Mouse (Mus musculus) kidney, postnatal 10 days (tissue): ENCODE measurements around the gene Rsph1.

Experiments used
- DNase-seq: peaks from one replicate; pipeline ENCODE4 v3.0.0; 2021; ENCODE audit warnings: mixed read lengths

The Rsph1 gene

DNA sequence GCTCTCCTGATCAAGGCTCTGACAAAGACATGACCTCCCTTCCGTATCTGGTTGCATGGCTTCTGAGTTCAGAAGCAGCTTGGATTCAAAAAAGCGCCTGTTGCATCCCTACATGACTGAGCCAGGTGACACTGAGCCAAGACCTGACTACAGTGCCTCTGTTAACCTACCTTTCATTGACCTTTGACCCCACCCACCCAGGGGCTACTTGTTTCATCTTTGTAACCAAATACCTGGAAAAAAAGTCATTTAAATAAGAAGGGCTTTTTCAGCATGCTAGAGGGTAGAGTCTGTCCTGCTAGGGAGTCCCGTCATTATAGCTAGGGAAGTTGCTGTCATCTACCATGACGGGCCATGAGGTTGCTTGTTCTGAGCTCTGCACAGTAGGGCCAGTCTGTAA lies 26.2 kb upstream of the Rsph1 start:
- no peak for DNase-seq

- no peak for DNase-seq
Observed at GRCm38 (mm10) chr17:31300736-31301135, 23.6 kb upstream of the Rsph1 start.

DNA sequence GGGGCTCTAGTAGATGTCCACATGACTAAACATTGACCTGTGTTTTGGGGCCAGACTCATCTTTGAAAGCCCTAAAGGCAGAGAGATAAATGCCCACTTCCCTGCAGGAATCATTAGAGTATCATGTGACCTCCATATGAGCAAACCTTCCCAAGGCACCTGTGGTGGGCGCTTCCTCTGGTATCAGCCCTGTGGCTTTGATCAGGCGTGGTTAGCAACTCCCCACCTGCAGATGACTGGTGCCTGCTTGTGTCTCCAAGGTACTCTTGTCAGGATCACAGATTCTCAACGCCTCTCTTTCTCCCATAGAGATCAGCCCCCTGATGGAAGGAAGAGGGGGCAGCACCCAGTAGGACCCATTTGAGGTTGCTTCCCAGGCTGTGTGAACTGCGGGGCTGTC lies 22.8 kb upstream of the Rsph1 start:
- DNase-seq: no peak

DNA sequence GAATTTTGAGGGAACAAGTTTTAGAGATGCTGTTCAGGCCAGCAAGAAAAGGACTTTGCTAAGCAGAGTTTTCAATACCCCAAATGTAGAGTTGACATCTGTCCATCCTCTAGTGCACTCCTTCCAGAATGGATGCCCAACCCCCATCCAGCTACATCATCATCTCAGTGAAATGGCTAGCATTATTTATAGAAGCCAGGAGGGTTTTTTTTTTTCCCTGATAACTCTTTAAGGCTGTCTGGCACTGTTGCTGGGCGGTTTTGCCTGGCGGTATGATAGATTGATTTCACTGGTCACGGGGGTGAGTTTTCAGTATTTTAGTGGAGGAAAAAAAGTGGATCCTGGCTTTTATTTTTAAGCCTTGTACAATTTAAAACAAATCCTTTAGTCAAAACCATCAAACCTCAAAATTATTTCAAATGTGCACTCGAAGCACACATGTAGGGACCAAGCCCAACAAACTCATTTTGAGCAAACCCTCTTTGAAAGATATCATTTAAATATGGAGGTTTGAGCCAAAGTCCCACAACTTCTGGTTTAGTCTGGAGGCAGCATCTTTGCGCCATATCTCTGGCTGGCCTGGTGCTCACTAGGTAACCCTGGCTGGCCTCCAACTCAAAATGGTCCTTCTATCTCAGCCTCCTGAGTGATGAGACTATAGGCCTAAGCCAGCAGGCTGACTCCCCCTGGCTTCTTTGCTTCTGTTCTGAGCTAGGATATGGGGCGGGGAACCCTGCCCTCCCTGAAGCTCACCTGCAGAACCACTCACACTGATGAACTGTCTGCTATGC lies 21.4 kb upstream of the Rsph1 start:
- no peak for DNase-seq

- peak; percentile 79 for DNase-seq
Observed at GRCm38 (mm10) chr17:31297521-31297939, 20.3 kb upstream of the Rsph1 start.

DNA sequence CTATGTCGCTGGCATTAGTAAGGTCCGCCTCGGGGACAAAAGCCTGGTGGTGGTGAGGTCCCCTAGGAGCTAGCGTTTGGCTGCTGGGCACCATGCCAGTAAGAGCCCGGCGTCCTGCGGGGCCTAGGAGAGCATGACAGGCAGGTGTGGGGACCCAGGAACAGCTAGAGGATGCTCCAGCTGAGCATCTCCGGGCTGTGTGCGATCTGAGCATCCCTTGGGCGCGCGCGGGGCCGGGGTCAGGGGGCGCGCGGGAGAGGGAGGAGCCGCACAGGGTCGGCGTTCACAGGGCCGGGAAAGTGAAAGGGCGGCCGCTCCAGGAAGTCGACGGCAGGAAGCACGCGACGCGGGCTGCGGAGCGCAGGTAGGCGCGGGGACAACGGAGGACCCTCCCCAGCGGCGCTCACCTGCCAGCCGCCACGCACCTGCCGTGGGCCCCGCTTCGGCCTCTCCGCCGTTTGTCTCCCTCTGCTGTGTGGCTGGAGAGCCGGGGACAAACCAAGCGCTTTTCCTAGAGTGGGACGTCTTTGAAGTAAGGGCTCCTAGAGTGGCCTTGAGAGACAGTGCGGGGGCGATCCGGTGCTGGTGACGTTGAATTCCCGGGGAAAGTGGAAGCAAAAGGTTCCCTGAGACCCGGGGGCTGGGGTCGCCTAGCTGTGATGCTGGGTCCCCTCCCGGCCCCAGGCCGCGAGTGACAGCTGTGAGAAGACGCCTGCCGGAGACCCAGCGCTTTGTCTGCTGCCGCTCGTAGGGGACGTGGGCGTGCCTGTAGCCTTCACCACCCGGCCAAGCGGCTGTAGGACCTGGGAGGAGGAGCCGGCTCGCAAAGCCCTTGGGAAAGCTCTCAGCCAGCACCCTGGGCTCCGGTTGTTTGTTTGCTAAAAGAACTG lies 19.0 kb upstream of the Rsph1 start:
- DNase-seq: peak; percentile 88

DNA sequence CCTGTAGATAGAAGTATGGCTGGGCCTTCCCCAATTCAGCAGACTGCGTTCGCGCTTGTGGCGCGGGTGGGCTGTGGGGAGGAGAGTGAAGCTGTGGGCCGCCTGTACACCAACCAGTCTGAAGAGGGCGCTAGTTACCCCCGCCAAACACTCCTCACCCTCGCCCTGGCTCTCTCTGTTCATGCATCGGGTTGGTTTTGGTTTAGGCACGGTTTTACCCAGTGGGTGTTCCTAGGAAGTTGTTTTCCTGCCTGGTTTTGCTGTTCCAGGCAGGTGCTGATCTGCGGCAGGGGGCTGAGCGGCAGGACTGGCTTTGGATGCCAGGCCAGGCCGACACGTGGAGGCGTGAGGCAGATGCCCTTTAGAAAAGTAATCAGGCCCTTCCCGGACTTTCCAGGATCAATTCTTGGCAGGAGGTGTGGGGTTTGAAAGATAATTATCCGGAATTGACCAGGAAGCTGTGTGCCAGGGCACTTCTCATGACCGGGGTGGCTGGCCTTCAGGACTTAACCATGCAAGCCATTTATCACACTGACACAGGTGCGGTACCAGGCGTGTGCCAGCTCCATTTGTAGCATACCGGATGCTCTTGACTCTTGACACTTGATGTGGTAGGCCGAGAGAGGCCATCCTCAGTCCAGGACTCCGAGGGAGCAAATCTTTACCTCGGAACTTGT lies 18.2 kb upstream of the Rsph1 start:
- DNase-seq: no peak

DNA sequence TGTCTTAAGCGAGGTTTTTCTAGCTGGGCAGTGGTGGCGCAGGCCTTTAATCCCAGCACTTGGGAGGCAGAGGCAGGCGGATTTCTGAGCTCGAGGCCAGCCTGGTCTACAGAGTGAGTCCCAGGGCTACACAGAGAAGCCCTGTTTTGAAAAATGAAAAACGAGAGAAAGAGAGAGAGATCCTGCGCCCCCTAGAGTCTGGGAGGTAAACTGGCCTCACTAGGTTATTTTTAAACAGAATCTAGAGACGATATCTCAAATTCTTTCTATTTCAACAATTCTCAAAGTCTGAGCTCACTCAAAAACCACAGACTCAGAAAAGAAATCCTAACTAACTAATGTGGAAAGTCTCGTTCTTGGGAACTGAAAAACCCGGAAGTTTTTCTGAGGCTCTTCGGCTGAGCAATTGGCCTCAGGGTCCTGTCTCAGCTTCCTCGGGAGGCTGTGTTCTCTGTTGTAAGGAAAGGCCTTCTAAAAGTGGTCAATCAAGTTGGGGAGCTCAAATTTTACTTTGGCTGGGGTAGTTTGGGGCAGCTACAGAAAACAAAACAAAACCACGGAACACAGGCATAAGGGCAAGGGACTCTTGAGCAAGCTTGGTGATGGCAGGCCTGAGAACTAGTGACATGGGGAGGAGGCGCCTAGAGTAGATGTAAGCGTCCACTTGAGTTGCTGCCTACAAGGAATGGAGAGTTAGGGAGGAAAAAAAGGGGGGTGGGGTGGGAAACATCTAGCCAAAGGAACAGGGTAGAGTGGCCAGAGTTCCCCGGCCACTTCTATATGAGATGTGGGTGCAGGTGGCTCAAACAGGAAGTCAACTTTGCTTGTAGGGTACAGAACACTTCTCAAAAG lies 17.4 kb upstream of the Rsph1 start:
- no peak for DNase-seq

DNA sequence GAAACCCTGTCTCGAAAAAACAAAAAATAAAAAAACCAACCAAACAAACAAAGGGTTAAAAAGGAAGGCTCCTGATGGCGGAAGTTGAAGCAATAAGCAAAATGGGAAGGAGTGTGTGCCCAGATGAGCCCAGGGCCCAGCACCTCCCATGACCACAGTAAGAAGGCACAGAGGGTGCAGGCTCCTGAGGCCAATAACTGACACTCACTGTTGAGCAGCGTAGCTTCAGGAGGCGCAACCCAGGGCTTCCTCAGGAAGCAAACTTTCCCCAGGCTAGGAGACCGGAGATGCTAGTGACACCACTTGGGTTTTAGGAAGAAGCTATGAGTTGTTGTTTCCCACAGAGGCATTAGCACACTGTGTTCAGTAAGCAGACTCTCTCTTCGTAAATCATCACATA lies 13.7 kb upstream of the Rsph1 start:
- peak; percentile 51 for DNase-seq

DNA sequence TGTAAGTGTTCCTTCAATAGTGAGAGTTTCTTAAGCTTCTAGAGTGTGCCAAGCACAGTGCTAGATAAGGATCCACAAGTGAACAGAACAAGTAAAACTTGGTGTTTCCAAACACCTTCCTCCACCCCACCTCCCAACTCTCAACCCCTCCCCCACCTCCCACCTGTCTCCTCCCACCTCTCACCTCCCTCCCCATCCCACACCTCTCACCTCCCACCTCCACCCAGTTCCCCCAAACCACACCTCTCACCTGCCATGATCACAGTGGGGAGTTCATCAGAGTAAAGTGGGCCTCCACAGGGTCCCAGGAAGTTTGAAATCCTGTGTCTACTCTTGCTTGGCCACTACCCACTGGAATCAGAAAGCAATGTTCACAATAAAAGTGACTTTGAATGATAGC lies 13.1 kb upstream of the Rsph1 start:
- DNase-seq: no peak

- no peak for DNase-seq
Observed at GRCm38 (mm10) chr17:31288999-31289726, 12.0 kb upstream of the Rsph1 start.

GRCm38 (mm10) chr17:31287216-31287615 lies 10.0 kb upstream of the Rsph1 start:
- no peak for DNase-seq

GRCm38 (mm10) chr17:31286492-31286891 lies 9.3 kb upstream of the Rsph1 start, which contains the start of gene Slc37a1:
TSS of gene Slc37a1 (plus strand) at chr17:31286792.
- DNase-seq: no peak

- DNase-seq: no peak
Observed at GRCm38 (mm10) chr17:31285867-31286266, 8.7 kb upstream of the Rsph1 start.

GRCm38 (mm10) chr17:31282687-31283053 lies 5.5 kb upstream of the Rsph1 start:
- DNase-seq: no peak

GRCm38 (mm10) chr17:31281830-31282686 lies 4.9 kb upstream of the Rsph1 start:
- no peak for DNase-seq

- DNase-seq: no peak
Observed at GRCm38 (mm10) chr17:31280269-31280668, 3.1 kb upstream of the Rsph1 start.

DNA sequence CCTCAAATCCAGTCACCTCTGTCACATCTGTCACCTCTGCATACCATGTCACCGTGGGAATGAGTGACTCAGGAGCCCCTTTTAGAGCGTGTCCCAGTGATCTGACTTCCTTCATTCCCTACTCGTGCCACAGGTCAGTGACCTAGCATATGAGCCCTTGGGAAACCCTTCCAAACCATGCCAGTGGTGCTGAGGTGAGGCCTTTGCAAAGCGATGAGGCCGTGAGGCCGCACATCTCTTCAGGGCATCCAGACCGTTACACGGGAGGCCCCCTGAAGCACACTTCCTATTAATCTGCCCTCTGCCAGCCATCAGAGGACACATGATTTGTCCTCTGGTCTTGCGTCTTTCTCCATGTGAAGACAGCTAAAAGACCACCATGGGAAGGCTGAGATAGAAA lies 2.4 kb upstream of the Rsph1 start:
- no peak for DNase-seq

DNA sequence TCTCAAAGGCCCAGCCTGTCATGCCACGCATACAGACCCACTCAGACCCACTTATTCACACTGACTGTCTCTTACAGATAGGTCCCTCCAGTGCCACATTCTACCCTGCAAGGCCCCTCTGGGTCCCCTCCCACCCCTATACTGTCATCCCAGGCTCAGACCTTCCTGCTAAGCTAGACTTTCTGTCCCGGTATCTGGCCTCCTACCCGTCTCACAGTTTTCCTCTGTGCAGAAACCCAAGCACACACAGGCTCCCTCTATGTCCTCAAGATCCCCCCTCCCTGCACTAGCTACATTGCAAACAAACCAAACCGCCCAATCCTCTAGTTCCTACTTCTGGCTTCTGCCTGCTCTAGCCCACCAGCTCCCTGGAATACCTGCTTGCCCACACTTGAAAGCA lies 748 bp upstream of the Rsph1 start:
- DNase-seq: no peak

- DNase-seq: peak; percentile 41
Observed at GRCm38 (mm10) chr17:31276207-31276921, 819 bp downstream of the Rsph1 start.
